Mouse (Mus musculus): Measurements from ENCODE around the gene Lin28b.

Gene Lin28b

DNA sequence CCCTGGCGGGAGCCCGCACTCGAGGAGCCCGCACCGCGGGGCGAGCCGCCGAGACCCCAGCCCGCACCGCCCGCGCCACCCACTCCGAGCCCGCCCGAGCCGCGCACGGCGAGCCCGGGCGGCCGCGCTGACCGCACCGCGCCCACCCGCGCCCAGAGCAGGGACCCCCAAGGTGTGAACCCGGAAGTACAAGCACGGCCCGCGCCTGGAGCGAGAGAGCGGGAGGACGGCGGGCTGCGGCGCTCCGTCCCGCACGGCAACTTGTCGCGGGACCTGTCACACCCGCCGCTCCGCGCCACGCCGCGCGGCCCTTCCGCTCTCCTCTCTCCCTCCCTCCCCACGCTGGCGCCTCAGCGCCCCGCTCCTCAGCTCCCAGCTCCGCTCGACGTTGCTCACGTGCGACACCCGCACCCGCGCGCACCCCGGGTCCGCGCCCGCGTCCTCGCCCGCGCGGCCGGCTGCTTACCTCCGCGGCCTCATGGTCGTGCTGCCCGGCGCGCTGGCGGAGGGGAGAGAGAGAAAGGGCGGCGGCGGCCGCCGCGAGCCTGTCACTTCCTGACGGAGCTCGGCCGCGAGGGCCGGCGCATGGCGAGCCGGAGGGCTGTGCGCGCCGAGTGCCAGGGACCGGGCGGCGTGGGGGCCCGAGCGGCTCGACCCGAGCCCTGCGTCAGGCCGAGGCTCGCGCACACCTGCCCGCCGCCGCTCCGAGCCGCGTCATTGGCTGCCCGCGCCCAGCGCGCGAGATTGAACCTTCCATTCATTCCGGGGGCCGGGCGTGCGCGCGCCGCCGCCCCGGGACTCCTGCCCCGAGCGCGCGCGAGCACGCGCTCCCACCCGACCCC, at the start of gene Lin28b:
Lin28b (minus strand) TSS at position 635 of the 842 bp plus-strand sequence.
- H3K9me3 ChIP-seq (ENCODE audit: low read length) = no peaks in the 10 kb centered on the region
- no peaks in the 10 kb centered on the region for H3K36me3 ChIP-seq (ENCODE audit: insufficient read depth, low read length)
- H3K27me3 ChIP-seq (ENCODE audit: insufficient read depth, low read length) = peaks cover 18% of the 10 kb centered on the region
- H3K4me3 ChIP-seq (replicated peaks; ENCODE audit: low read length) = peak within 1 kb of the TSS; percentile 82
- 0 out of 2 replicates have a peak, but pooled peaks cover 7% of the 10 kb centered on the region for H3K4me1 ChIP-seq (replicated peaks; ENCODE audit: low read depth, low read length)
- TF ChIP-seq CTCF (conservative IDR thresholded peaks at IDR 0.05; ENCODE audit: low read length) (no peak), NANOG (IDR thresholded peaks at IDR 0.05; ENCODE audit: borderline replicate concordance, low read length) (no peak), POU5F1 (IDR thresholded peaks at IDR 0.05; ENCODE audit: borderline replicate concordance, low read length) (no peak)

DNA sequence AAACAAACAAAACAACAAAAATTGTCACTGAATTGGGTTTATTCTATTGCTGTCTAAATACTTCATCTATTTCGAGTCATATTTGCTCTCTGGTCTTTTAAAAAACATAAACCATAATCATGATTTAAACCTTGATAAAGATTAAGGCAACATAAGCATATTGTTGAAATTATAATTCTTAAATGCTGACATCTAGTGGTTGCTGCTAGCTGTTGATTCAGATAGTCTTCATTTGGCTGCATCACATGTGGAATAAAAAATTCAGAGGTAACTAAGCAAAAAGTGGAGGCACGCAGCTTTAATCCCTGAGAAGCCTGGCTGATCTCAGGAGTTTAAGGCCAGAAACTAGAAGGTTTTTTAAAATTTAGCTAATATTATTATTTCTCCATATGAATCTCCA, 25.6 kb upstream of the Lin28b start:
- Histone ChIP-seq H3K36me3 (ENCODE audit: insufficient read depth, low read length) (no peaks in the 10 kb centered on the region), H3K27me3 (ENCODE audit: insufficient read depth, low read length) (no peaks in the 10 kb centered on the region), H3K9me3 (ENCODE audit: low read length) (no peaks in the 10 kb centered on the region), H3K4me3 (replicated peaks; ENCODE audit: low read length) (no peak overlapping the region), H3K4me1 (replicated peaks; ENCODE audit: low read depth, low read length) (no peaks in the 10 kb centered on the region)
- TF ChIP-seq POU5F1 (IDR thresholded peaks at IDR 0.05; ENCODE audit: borderline replicate concordance, low read length) = no peak
- TF ChIP-seq CTCF (conservative IDR thresholded peaks at IDR 0.05; ENCODE audit: low read length) = no peak
- no peak for TF ChIP-seq NANOG (IDR thresholded peaks at IDR 0.05; ENCODE audit: borderline replicate concordance, low read length)

DNA sequence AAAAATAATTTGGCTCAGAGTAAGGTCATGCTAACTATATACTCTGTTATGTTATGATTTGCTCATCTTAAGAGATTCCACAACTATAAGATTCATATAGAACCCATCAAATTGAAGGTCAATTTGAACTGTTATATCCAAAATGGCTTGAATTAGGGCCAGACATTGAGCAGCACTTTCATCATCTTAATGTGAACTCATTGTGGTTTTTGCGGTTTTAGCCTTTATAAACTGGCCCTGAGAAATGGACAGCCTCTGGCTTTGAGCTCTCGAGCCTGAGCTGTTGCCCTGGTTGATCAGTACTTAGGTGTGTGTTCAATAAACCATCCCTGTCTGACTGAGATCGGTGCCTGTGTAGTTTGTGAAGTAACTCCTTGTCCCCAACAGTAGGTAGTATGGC, 24.5 kb upstream of the Lin28b start:
- H3K27me3 ChIP-seq (ENCODE audit: insufficient read depth, low read length) = no peaks in the 10 kb centered on the region
- H3K36me3 ChIP-seq (ENCODE audit: insufficient read depth, low read length) = no peaks in the 10 kb centered on the region
- no peaks in the 10 kb centered on the region for H3K9me3 ChIP-seq (ENCODE audit: low read length)
- H3K4me1 ChIP-seq (replicated peaks; ENCODE audit: low read depth, low read length) = no peaks in the 10 kb centered on the region
- H3K4me3 ChIP-seq (replicated peaks; ENCODE audit: low read length) = no peak overlapping the region
- no peak for TF ChIP-seq NANOG (IDR thresholded peaks at IDR 0.05; ENCODE audit: borderline replicate concordance, low read length)
- no peak for TF ChIP-seq POU5F1 (IDR thresholded peaks at IDR 0.05; ENCODE audit: borderline replicate concordance, low read length)
- TF ChIP-seq CTCF (conservative IDR thresholded peaks at IDR 0.05; ENCODE audit: low read length) = no peak

DNA sequence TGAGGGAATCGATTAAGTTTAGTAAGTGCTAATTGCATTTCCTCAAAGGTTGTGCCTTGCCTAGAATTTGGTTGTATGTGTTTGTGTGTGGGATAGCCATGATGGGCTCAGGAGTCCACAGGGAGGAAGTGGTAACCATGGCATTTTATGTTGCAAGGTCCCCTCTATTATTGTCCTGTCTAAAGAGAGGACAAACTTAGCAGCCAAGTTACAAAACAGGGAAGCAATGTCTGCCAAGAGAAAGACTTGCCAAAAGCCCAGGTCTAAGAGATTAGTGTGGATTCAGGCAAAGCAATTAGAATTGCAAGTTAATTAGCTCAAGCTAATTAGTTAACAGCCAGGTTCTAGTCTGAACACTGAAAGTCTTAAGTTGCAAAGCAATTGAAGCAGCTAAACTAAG, 14.1 kb upstream of the Lin28b start:
- Histone ChIP-seq H3K36me3 (ENCODE audit: insufficient read depth, low read length) (no peaks in the 10 kb centered on the region), H3K4me3 (replicated peaks; ENCODE audit: low read length) (no peak overlapping the region), H3K9me3 (ENCODE audit: low read length) (no peaks in the 10 kb centered on the region), H3K4me1 (replicated peaks; ENCODE audit: low read depth, low read length) (peaks cover 8% of the 10 kb centered on the region; the same call in 1 of the 2 replicates), H3K27me3 (ENCODE audit: insufficient read depth, low read length) (no peaks in the 10 kb centered on the region; the same call in 1 of the 2 replicates)
- TF ChIP-seq NANOG (IDR thresholded peaks at IDR 0.05; ENCODE audit: borderline replicate concordance, low read length) = no peak
- TF ChIP-seq CTCF (conservative IDR thresholded peaks at IDR 0.05; ENCODE audit: low read length) = no peak
- TF ChIP-seq POU5F1 (IDR thresholded peaks at IDR 0.05; ENCODE audit: borderline replicate concordance, low read length) = no peak

DNA sequence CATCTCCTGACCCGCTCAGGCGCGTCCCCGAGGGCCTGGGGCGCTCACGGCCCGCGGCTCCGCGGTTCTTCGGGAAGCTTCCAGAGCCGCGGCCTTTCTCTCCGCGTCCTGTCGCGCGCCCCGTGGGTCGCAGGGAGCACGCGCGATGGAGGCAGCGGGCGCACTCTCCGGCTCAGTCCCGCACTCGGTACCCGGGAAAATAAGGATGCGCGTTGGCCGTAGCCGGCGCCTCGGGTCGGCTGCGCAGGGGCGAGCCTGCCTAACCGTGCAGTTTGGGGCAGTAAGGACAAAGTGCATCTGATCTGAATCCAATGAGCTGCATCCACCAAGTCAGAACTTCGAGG, 380 bp upstream of the Lin28b start:
- Histone ChIP-seq H3K27me3 (ENCODE audit: insufficient read depth, low read length) (peaks cover 18% of the 10 kb centered on the region), H3K36me3 (ENCODE audit: insufficient read depth, low read length) (no peaks in the 10 kb centered on the region), H3K9me3 (ENCODE audit: low read length) (no peaks in the 10 kb centered on the region), H3K4me1 (replicated peaks; ENCODE audit: low read depth, low read length) (0 out of 2 replicates have a peak, but pooled peaks cover 7% of the 10 kb centered on the region), H3K4me3 (replicated peaks; ENCODE audit: low read length) (peak overlapping the region; percentile 82)
- TF ChIP-seq CTCF (conservative IDR thresholded peaks at IDR 0.05; ENCODE audit: low read length) = no peak
- TF ChIP-seq NANOG (IDR thresholded peaks at IDR 0.05; ENCODE audit: borderline replicate concordance, low read length) = no peak
- no peak for TF ChIP-seq POU5F1 (IDR thresholded peaks at IDR 0.05; ENCODE audit: borderline replicate concordance, low read length)

DNA sequence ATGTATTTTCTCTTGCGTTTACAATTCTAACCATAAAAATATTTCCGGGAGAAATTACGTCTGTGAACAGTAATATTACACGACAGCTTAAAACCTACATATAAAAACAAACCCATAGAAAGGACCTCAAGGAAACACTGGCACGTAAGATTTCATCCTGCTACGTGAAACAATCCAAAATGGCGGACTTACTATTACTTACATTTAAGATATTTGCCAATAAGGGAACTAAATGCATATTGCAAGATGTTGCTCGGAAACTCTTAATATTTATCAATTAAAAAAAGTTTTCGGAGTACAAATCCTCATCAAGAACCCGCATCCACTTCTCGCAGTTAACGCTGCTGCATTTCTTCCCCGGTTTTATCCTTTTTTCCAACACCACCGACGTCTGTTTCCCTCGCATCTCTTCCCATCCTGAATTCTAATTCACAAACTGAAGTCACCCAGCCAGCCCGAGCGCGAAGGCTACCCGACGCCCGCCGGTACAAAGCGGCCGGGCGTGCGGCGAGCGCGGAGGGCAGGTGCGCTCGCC, 902 bp downstream of the Lin28b start:
- Histone ChIP-seq H3K36me3 (ENCODE audit: insufficient read depth, low read length) (no peaks in the 10 kb centered on the region), H3K4me3 (replicated peaks; ENCODE audit: low read length) (peak overlapping the region; percentile 82), H3K9me3 (ENCODE audit: low read length) (no peaks in the 10 kb centered on the region), H3K27me3 (ENCODE audit: insufficient read depth, low read length) (peaks cover 18% of the 10 kb centered on the region), H3K4me1 (replicated peaks; ENCODE audit: low read depth, low read length) (0 out of 2 replicates have a peak, but pooled peaks cover 7% of the 10 kb centered on the region)
- TF ChIP-seq NANOG (IDR thresholded peaks at IDR 0.05; ENCODE audit: borderline replicate concordance, low read length) (no peak), CTCF (conservative IDR thresholded peaks at IDR 0.05; ENCODE audit: low read length) (no peak), POU5F1 (IDR thresholded peaks at IDR 0.05; ENCODE audit: borderline replicate concordance, low read length) (no peak)

DNA sequence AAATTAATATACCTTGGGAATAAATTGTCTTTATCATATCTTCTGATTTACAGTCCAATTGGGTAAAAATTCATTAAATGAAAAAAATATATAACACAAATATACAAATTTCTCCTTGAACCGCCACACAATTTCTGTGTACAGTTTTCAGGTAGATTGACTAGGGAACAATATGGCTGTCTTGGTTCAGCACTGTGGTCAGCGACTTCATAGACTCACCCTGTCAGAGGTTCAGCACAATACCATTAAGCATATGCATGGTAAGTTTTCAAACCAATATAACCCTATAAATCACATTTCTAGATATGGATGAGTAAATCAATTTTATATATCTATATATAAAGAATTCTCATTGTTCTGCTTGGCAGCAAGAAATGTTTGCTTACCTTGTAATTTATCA, 3.0 kb downstream of the Lin28b start:
- H3K36me3 ChIP-seq (ENCODE audit: insufficient read depth, low read length) = no peaks in the 10 kb centered on the region
- no peaks in the 10 kb centered on the region for H3K9me3 ChIP-seq (ENCODE audit: low read length)
- H3K4me3 ChIP-seq (replicated peaks; ENCODE audit: low read length) = no peak overlapping the region
- H3K27me3 ChIP-seq (ENCODE audit: insufficient read depth, low read length) = peaks cover 12% of the 10 kb centered on the region
- H3K4me1 ChIP-seq (replicated peaks; ENCODE audit: low read depth, low read length) = 0 out of 2 replicates have a peak, but pooled peaks cover 7% of the 10 kb centered on the region
- TF ChIP-seq POU5F1 (IDR thresholded peaks at IDR 0.05; ENCODE audit: borderline replicate concordance, low read length) = no peak
- TF ChIP-seq CTCF (conservative IDR thresholded peaks at IDR 0.05; ENCODE audit: low read length) = no peak
- no peak for TF ChIP-seq NANOG (IDR thresholded peaks at IDR 0.05; ENCODE audit: borderline replicate concordance, low read length)

DNA sequence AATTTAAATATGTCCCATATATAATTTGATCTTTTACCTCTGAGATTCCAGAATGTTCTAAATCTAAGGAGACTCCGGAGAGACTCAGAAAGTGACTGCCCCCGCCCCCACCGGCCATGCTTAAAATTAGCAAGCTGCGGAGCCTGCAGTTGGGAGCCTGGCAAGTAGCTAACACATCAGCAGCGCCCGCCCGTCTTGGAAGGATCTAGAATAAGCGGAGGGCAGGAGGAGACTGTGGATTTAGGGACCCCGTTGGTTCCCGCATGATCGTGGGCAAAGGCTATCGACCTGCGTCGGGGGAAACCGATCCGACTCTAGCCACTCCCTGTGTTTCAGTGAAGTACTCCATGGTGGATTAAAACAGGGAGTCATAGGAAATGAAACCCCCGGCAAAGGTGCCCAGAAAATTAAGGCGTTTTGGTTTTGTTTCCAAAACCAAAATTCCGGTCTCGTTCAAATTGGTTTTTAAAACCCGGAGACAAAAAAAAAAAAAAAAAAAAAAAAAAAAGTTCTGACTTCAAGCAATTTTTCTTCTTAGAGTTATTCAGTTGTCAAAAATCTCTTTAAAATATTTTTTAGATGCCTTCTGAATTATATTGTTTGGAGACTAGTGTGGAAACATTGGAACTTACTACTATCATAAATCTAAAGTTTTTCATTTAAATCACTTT, 12.4 kb downstream of the Lin28b start:
- H3K27me3 ChIP-seq (ENCODE audit: insufficient read depth, low read length) = peaks cover 2% of the 10 kb centered on the region; the same call in 1 of the 2 replicates

More for the DNA sequence above, 12.4 kb downstream of the Lin28b start:
- Histone ChIP-seq H3K36me3 (ENCODE audit: insufficient read depth, low read length) (no peaks in the 10 kb centered on the region), H3K4me3 (replicated peaks; ENCODE audit: low read length) (peak overlapping the region; percentile 72), H3K4me1 (replicated peaks; ENCODE audit: low read depth, low read length) (peaks cover 34% of the 10 kb centered on the region), H3K9me3 (ENCODE audit: low read length) (no peaks in the 10 kb centered on the region)
- TF ChIP-seq POU5F1 (IDR thresholded peaks at IDR 0.05; ENCODE audit: borderline replicate concordance, low read length) (no peak), NANOG (IDR thresholded peaks at IDR 0.05; ENCODE audit: borderline replicate concordance, low read length) (no peak), CTCF (conservative IDR thresholded peaks at IDR 0.05; ENCODE audit: low read length) (no peak)
